Mouse (Mus musculus) olfactory bulb, adult 2 months (tissue): ENCODE measurements around the gene Serpine1.

Experiments used
- CTCF ChIP-seq: fragments of 200-500 bp; IDR thresholded peaks from 2 replicates; pipeline ENCODE4 v1.5.1; 2012; ENCODE audit warnings: low read depth, mild to moderate bottlenecking, low read length, moderate library complexity; ENCODE audit not compliant: insufficient read depth
- POLR2A ChIP-seq: fragments of 200-500 bp; IDR thresholded peaks from 2 replicates; pipeline ENCODE4 v1.6.1; 2012; ENCODE audit warnings: mild to moderate bottlenecking, low read depth, low read length, moderate library complexity; ENCODE audit not compliant: insufficient read depth

GRCm38 (mm10) chr5:137054873-137055272 is 17.2 kb downstream of the Serpine1 start:
- TF ChIP-seq POLR2A: no peak
- TF ChIP-seq CTCF: no peak
